Mouse (Mus musculus) hindbrain, postnatal 0 days (tissue): ENCODE results near the gene Sult1a1. TPM values are rescaled to one million over a fixed set of nuclear protein-coding genes. Genes with fewer than 3 reads are reported as not detected.

Source experiments
- ATAC-seq: fragments of 200-750 bp; cut with Nextera tagmentation; 2 replicates; pipeline ENCODE4 v1.8.0; 2017; ENCODE audit warnings: mild to moderate bottlenecking, moderate TSS enrichment, moderate library complexity
- DNase-seq: peaks from one replicate; pipeline ENCODE4 v3.0.0-alpha.2; 2015; ENCODE audit warnings: low spot score
- H3K27ac ChIP-seq: fragments of 300-500 bp; sonication (generic); 2 replicates; pipeline ENCODE4 v1.5.1; 2014; ENCODE audit warnings: mild to moderate bottlenecking
- H3K27me3 ChIP-seq: fragments of 300-500 bp; sonication (generic); 2 replicates; pipeline ENCODE4 v1.6.1; 2014; ENCODE audit warnings: low read length, mixed read lengths; ENCODE audit not compliant: insufficient read depth
- H3K36me3 ChIP-seq: fragments of 300-500 bp; sonication (generic); 2 replicates; pipeline ENCODE4 v1.6.1; 2014; ENCODE audit warnings: low read length, mixed read lengths; ENCODE audit not compliant: insufficient read depth
- H3K4me1 ChIP-seq: fragments of 300-500 bp; sonication (generic); 2 replicates; pipeline ENCODE4 v1.6.1; 2014; ENCODE audit warnings: antibody characterized with exemption, low read length, mixed read lengths; ENCODE audit not compliant: insufficient read depth
- H3K4me2 ChIP-seq: fragments of 300-500 bp; sonication (generic); 2 replicates; pipeline ENCODE4 v1.6.1; 2014; ENCODE audit warnings: low read depth, mild to moderate bottlenecking, low read length, moderate library complexity, mixed read lengths
- H3K4me3 ChIP-seq: fragments of 300-500 bp; sonication (generic); 2 replicates; pipeline ENCODE4 v1.5.1; 2014; ENCODE audit warnings: low read length
- H3K9ac ChIP-seq: fragments of 300-500 bp; sonication (generic); replicated peaks from 2 replicates; pipeline ENCODE4 v1.6.1; 2014; ENCODE audit warnings: mild to moderate bottlenecking, low read length, moderate library complexity, mixed read lengths
- H3K9me3 ChIP-seq: fragments of 300-500 bp; sonication (generic); 2 replicates; pipeline ENCODE4 v1.6.1; 2016; ENCODE audit warnings: low read length, mixed read lengths
- CTCF ChIP-seq: IDR thresholded peaks from 2 replicates; pipeline ENCODE4 v1.5.1; 2016; ENCODE audit warnings: antibody characterized with exemption, control low read depth, low read depth
- WGBS: fragments of 180-500 bp; shearing (Covaris S2); extraction: QIAGEN DNeasy Blood & Tissue Kit; methylation state at CpG from one replicate; pipeline ENCODE4 v1.1.7; 2014; 5-methylcytosine and 5-hydroxymethylcytosine counted together
- polyA plus RNA-seq: library from polyadenylated mRNA; unstranded; fragments of >200 nt; fragmentation: Nextera tagmentation; extraction: Ambion mirVana; gene quantifications from 2 replicates; pipeline ENCODE4 v1.2.1, GENCODE M21; 2015
- total RNA-seq: library from RNA; depleted of rRNA; stranded (reverse); fragments of >200 nt; gene quantifications from 2 replicates; pipeline ENCODE4 v1.2.3, GENCODE M21; 2014

Sult1a1 gene
- total and polyA plus RNA-seq, 2 experiments from 2014 or later: 19.4 to 34.8 TPM

- Histone ChIP-seq H3K4me3 (no peak overlapping the region), H3K27me3 (no peaks in the 10 kb centered on the region; the same call in 1 of the 2 replicates), H3K4me2 (no peak overlapping the region), H3K9ac (no peak overlapping the region), H3K36me3 (no peaks in the 10 kb centered on the region), H3K9me3 (no peaks in the 10 kb centered on the region), H3K27ac (no peak overlapping the region), H3K4me1 (no peaks in the 10 kb centered on the region)
- ATAC-seq (no peak), DNase-seq (no peak)
- no peak for TF ChIP-seq CTCF
- 80% methylated on average over 3 of the region's 3 CpGs for WGBS
These were observed 35.7 kb upstream of the Sult1a1 start for GRCm38 (mm10) chr7:126711910-126712309.

DNA sequence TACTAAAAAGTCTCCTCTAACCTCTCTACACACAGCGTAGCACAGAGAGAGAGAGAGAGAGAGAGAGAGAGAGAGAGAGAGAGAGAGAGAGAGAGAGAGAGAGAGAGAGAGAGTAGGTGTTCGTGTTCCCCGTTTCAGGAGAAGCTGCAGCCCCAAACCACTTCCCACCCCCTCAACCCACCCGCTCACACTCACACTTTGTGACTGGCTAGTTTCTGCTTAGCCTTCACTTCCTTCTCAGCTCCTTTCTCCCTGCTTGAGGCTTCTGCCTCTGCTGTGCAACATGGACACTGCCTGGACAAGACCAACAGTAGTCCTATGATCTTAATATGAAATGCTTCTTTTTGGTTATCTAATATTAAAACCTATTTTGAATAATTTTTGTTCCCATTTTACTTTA is 34.0 kb upstream of the Sult1a1 start:
- ATAC-seq: no peak
- H3K4me3 ChIP-seq: no peak overlapping the region

DNA sequence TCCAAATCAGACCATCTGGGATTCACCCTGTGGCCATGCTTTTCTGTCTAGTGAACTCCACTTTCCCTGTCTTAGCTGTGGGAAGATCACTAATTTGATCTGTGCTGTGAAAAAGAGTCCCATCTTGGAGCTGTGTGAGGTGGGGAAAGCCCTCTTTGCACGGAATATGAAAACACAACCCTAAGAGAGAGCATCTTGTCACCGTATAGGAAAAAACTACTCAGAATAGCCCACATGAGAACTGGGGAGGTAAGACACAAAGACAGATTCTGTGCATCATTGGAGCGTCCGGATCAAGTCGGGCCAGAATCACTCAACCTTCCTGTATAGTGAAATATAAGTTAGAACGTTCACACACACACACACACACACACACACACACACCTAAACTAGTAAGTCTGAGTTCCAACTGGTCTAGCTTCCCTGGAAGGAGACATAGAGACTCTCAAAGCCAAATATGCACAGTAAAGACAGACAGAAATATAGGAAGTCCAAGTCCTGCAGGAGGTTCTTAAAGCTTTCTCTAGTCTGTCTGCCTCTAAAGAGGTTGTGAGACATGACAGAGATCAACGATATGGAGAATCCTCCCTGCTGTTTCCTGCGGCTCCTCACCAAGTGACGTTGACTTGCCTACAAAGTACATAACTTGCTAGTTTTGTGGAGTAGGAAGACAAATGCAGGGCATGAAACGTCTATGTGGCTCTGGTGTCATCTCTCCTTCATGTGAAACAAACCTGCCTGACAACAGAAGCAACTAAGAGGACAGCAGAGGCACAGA is 32.1 kb upstream of the Sult1a1 start:
- no peak for DNase-seq
- Histone ChIP-seq H3K9ac (no peak overlapping the region), H3K4me1 (no peaks in the 10 kb centered on the region; the same call in 1 of the 2 replicates), H3K9me3 (no peaks in the 10 kb centered on the region), H3K36me3 (no peaks in the 10 kb centered on the region), H3K27me3 (no peaks in the 10 kb centered on the region; the same call in 1 of the 2 replicates), H3K4me2 (no peak overlapping the region), H3K4me3 (no peak overlapping the region), H3K27ac (no peak overlapping the region)
- 82% methylated on average over 10 of the region's 10 CpGs for WGBS
- ATAC-seq: no peak
- no peak for TF ChIP-seq CTCF

More for the DNA sequence above, 34.0 kb upstream of the Sult1a1 start:
- Histone ChIP-seq H3K9ac (no peak overlapping the region), H3K9me3 (no peaks in the 10 kb centered on the region), H3K36me3 (no peaks in the 10 kb centered on the region), H3K27ac (no peak overlapping the region), H3K4me1 (no peaks in the 10 kb centered on the region), H3K4me2 (no peak overlapping the region), H3K27me3 (no peaks in the 10 kb centered on the region; the same call in 1 of the 2 replicates)
- DNase-seq: no peak
- 64% methylated on average over 4 of the region's 4 CpGs for WGBS
- no peak for TF ChIP-seq CTCF

DNA sequence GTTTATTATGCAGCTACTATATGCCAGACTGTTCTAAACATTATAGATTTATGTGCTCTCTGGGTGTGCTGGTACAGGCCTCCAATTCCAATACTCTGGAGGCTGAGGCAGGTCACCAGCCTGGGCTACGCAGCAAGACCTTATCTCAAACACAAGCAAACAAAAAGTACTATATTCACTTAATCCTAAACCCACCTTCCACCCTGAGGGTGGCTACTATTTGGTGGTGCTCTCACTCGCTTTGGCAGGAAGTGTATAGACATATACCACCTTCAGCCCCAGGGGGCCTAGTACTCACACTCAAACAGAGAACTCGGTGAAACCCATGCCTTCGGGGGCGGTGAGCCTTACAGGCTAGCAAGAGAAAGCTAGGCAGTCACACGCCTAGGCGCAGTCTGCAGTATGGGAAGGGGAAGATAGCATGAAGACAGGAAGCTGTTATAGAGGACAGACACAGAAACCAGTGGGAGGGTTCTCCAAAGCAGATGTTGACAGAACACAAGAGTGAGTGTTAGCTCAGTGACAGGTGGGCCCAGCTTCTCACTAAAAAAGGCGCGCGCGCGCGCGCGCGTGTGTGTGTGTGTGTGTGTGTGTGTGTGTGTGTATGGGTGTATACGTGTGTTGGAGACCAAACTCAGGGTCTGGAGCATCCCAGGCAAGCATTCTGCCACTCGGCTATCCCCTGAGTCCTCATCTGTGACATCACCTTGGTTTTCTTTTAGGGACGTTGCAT is 31.4 kb upstream of the Sult1a1 start, which contains the start of gene Coro1a:
Gene Coro1a (minus strand): TSS at position 346 of the 733 bp plus-strand sequence.
- Histone ChIP-seq H3K36me3 (no peaks in the 10 kb centered on the region), H3K27me3 (no peaks in the 10 kb centered on the region; the same call in 1 of the 2 replicates), H3K9ac (no peak within 1 kb of the TSS), H3K4me1 (peaks cover 6% of the 10 kb centered on the region), H3K4me2 (no peak within 1 kb of the TSS), H3K9me3 (no peaks in the 10 kb centered on the region), H3K27ac (no peak within 1 kb of the TSS), H3K4me3 (no peak within 1 kb of the TSS)
- ATAC-seq (no peak), DNase-seq (no peak)
- no peak for TF ChIP-seq CTCF
- WGBS: 87% methylated on average over 19 of the region's 19 CpGs

GRCm38 (mm10) chr7:126704121-126704980 is 28.1 kb upstream of the Sult1a1 start:
- WGBS: under 1% methylated on average over 39 of the region's 39 CpGs
- peaks cover 19% of the 10 kb centered on the region for H3K4me1 ChIP-seq
- peak overlapping the region; percentile 74 for H3K4me2 ChIP-seq

GRCm38 (mm10) chr7:126703757-126704077 is 27.5 kb upstream of the Sult1a1 start:
- no peak for DNase-seq
- WGBS: 13% methylated on average over 7 of the region's 7 CpGs
- Histone ChIP-seq H3K9me3 (no peaks in the 10 kb centered on the region), H3K27ac (peak overlapping the region; percentile 91), H3K4me3 (peak overlapping the region; percentile 72), H3K4me1 (peaks cover 19% of the 10 kb centered on the region), H3K9ac (peak overlapping the region; percentile 81), H3K36me3 (peaks cover 10% of the 10 kb centered on the region; the same call in 1 of the 2 replicates), H3K4me2 (peak overlapping the region; percentile 74), H3K27me3 (no peaks in the 10 kb centered on the region)
- TF ChIP-seq CTCF: no peak
- ATAC-seq: peak; percentile 11; the same call in 1 of the 2 replicates

More at GRCm38 (mm10) chr7:126704121-126704980, 28.1 kb upstream of the Sult1a1 start:
- peaks cover 10% of the 10 kb centered on the region; the same call in 1 of the 2 replicates for H3K36me3 ChIP-seq
- H3K27ac ChIP-seq: peak overlapping the region; percentile 91
- DNase-seq (peak; percentile 90), ATAC-seq (peak; percentile 82)
- H3K27me3 ChIP-seq: no peaks in the 10 kb centered on the region; the same call in 1 of the 2 replicates
- TF ChIP-seq CTCF: peak; percentile 33
- no peaks in the 10 kb centered on the region for H3K9me3 ChIP-seq
- H3K9ac ChIP-seq: peak overlapping the region; percentile 81
- peak overlapping the region; percentile 72 for H3K4me3 ChIP-seq
